Mouse (Mus musculus) hindbrain, postnatal 0 days (tissue): ENCODE measurements around the gene Rag2. TPM values are rescaled to one million over a fixed set of nuclear protein-coding genes. Genes with fewer than 3 reads are reported as not detected.

ENCODE experiments used
- ATAC-seq: fragments of 200-750 bp; cut with Nextera tagmentation; 2 replicates; pipeline ENCODE4 v1.8.0; 2017; ENCODE audit warnings: mild to moderate bottlenecking, moderate TSS enrichment, moderate library complexity
- DNase-seq: peaks from one replicate; pipeline ENCODE4 v3.0.0-alpha.2; 2015; ENCODE audit warnings: low spot score
- H3K27ac ChIP-seq: fragments of 300-500 bp; sonication (generic); 2 replicates; pipeline ENCODE4 v1.5.1; 2014; ENCODE audit warnings: mild to moderate bottlenecking
- H3K27me3 ChIP-seq: fragments of 300-500 bp; sonication (generic); 2 replicates; pipeline ENCODE4 v1.6.1; 2014; ENCODE audit warnings: low read length, mixed read lengths; ENCODE audit not compliant: insufficient read depth
- H3K36me3 ChIP-seq: fragments of 300-500 bp; sonication (generic); 2 replicates; pipeline ENCODE4 v1.6.1; 2014; ENCODE audit warnings: low read length, mixed read lengths; ENCODE audit not compliant: insufficient read depth
- H3K4me1 ChIP-seq: fragments of 300-500 bp; sonication (generic); 2 replicates; pipeline ENCODE4 v1.6.1; 2014; ENCODE audit warnings: antibody characterized with exemption, low read length, mixed read lengths; ENCODE audit not compliant: insufficient read depth
- H3K4me2 ChIP-seq: fragments of 300-500 bp; sonication (generic); 2 replicates; pipeline ENCODE4 v1.6.1; 2014; ENCODE audit warnings: low read depth, mild to moderate bottlenecking, low read length, moderate library complexity, mixed read lengths
- H3K4me3 ChIP-seq: fragments of 300-500 bp; sonication (generic); 2 replicates; pipeline ENCODE4 v1.5.1; 2014; ENCODE audit warnings: low read length
- H3K9ac ChIP-seq: fragments of 300-500 bp; sonication (generic); replicated peaks from 2 replicates; pipeline ENCODE4 v1.6.1; 2014; ENCODE audit warnings: mild to moderate bottlenecking, low read length, moderate library complexity, mixed read lengths
- H3K9me3 ChIP-seq: fragments of 300-500 bp; sonication (generic); 2 replicates; pipeline ENCODE4 v1.6.1; 2016; ENCODE audit warnings: low read length, mixed read lengths
- CTCF ChIP-seq: IDR thresholded peaks from 2 replicates; pipeline ENCODE4 v1.5.1; 2016; ENCODE audit warnings: antibody characterized with exemption, control low read depth, low read depth
- WGBS: fragments of 180-500 bp; shearing (Covaris S2); extraction: QIAGEN DNeasy Blood & Tissue Kit; methylation state at CpG from one replicate; pipeline ENCODE4 v1.1.7; 2014; 5-methylcytosine and 5-hydroxymethylcytosine counted together
- polyA plus RNA-seq: library from polyadenylated mRNA; unstranded; fragments of >200 nt; fragmentation: Nextera tagmentation; extraction: Ambion mirVana; gene quantifications from 2 replicates; pipeline ENCODE4 v1.2.1, GENCODE M21; 2015
- total RNA-seq: library from RNA; depleted of rRNA; stranded (reverse); fragments of >200 nt; gene quantifications from 2 replicates; pipeline ENCODE4 v1.2.3, GENCODE M21; 2014

The Rag2 gene
- total and polyA plus RNA-seq, 2 experiments from 2014 or later, result not detected

DNA sequence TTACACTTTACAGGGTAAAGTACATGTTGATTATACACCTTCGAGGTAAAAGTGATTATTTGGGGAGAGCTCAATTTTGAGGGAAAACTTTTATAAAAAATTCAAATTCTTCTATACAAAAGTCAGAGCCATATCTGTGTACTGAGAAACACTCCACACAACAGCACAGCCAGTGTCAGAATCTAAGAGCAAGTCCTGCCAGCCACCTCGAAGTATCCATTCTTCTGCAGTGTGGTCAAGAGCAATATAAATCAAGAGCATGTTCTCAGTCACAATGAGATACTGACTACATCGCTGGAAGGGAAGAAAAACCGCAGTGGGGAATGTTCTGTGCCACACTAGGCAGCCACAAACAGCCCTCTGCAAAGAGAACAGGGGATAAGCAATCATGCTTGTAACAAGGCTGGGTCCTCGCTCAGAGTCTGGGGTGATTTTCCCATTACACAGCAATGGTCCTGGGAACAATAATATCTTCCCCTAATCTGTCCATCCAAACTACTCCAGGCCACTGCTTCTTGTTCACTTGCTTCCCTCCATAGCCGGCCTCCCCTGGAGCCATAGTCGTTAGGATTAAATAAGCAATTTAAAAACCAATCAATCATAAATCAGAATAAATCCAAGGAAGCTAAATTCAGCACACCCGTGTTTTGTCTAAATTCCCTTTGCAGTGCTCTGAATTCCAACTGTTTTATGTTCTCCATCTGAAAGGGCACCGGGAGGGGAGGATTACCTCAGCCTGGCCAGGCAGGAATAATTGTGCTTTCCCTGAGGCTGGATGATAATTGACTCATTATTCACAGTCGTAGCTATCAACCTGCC is 32.3 kb upstream of the Rag2 start:
- no peak for TF ChIP-seq CTCF
- WGBS, result 27% methylated on average over 10 of the region's 10 CpGs
- H3K4me1 ChIP-seq, result peaks cover 6% of the 10 kb centered on the region; the same call in 1 of the 2 replicates
- DNase-seq (peak; percentile 61), ATAC-seq (peak; percentile 70)
- H3K27me3 ChIP-seq, result no peaks in the 10 kb centered on the region
- no peak overlapping the region for H3K4me3 ChIP-seq
- no peaks in the 10 kb centered on the region for H3K36me3 ChIP-seq
- H3K9ac ChIP-seq, result no peak overlapping the region
- peak overlapping the region; percentile 29; the same call in 1 of the 2 replicates for H3K27ac ChIP-seq
- H3K9me3 ChIP-seq, result no peaks in the 10 kb centered on the region
- H3K4me2 ChIP-seq, result no peak overlapping the region

DNA sequence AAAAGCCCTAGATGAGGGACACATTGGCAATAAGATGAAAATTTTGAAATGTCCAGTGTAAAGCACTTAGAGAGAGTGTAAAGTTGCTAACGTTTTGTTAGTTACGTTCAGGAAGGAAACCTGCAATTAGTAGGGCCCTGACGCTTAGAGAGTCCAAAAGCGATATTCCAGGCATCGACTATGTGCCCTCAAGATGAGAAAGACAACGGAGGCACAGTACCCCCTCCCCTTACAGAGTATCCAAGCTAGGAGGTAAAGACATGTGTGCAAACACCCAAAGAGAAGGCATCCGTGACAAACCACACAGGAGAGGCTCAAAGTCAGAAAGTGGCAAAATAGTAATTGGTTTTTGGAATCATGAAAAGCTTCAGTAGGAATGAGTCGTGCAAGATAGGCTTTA is 31.6 kb upstream of the Rag2 start:
- peak overlapping the region; percentile 27; the same call in 1 of the 2 replicates for H3K27ac ChIP-seq
- no peaks in the 10 kb centered on the region for H3K36me3 ChIP-seq
- no peaks in the 10 kb centered on the region for H3K27me3 ChIP-seq
- TF ChIP-seq CTCF, result no peak
- DNase-seq, result no peak
- no peak for ATAC-seq
- H3K9me3 ChIP-seq, result no peaks in the 10 kb centered on the region
- 50% methylated on average over 8 of the region's 8 CpGs for WGBS
- no peak overlapping the region for H3K4me3 ChIP-seq
- peaks cover 6% of the 10 kb centered on the region; the same call in 1 of the 2 replicates for H3K4me1 ChIP-seq
- H3K4me2 ChIP-seq, result no peak overlapping the region
- no peak overlapping the region for H3K9ac ChIP-seq

DNA sequence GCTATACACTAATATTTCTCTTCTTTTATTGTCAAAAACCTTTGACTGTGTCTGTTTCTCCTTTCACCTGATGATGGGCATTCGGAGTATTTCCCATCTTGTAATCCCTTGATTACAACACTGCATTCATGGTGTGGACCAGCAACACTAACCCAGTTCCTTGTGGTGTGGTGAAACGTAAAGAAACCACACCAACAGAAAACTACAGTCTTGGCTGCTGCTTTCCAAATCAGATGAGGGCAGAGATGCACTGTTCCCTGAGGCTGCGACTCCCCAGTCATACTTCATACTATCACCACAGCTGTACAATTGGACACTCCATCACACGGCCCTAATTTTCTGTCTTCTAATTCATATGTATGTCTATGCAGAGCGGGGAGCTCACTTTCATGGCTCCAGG is 29.8 kb upstream of the Rag2 start:
- 84% methylated on average over 5 of the region's 5 CpGs for WGBS
- no peak overlapping the region for H3K9ac ChIP-seq
- H3K27ac ChIP-seq, result no peak overlapping the region
- H3K27me3 ChIP-seq, result no peaks in the 10 kb centered on the region
- H3K9me3 ChIP-seq, result no peaks in the 10 kb centered on the region
- H3K4me2 ChIP-seq, result no peak overlapping the region
- TF ChIP-seq CTCF, result no peak
- no peaks in the 10 kb centered on the region for H3K36me3 ChIP-seq
- peaks cover 6% of the 10 kb centered on the region; the same call in 1 of the 2 replicates for H3K4me1 ChIP-seq
- ATAC-seq (no peak), DNase-seq (no peak)
- no peak overlapping the region for H3K4me3 ChIP-seq

DNA sequence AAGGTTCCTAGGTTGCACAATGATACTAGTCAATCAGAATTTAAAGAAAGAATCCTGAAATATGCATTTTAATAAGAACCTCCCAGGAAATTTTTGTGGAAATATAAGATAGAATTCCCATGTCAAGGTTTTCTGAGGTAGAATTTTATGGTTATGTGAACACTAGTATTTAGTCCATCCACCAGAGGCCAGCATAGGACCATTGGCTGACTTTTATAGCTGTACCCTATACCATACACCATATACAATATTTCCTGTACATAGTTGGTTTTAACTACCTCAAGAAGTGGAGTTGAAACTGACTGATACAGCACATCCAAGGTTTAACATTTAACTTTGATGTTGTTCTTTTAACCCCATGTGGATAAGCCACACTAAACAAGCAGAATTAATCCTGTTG is 27.3 kb upstream of the Rag2 start:
- no peaks in the 10 kb centered on the region; the same call in 1 of the 2 replicates for H3K4me1 ChIP-seq
- peak; percentile 34 for DNase-seq
- no peaks in the 10 kb centered on the region for H3K9me3 ChIP-seq
- no peaks in the 10 kb centered on the region for H3K36me3 ChIP-seq
- no peak overlapping the region for H3K4me2 ChIP-seq
- H3K27me3 ChIP-seq, result no peaks in the 10 kb centered on the region
- no peak for ATAC-seq
- no peak overlapping the region for H3K4me3 ChIP-seq
- H3K9ac ChIP-seq, result no peak overlapping the region
- TF ChIP-seq CTCF, result peak; percentile 64
- no peak overlapping the region for H3K27ac ChIP-seq

DNA sequence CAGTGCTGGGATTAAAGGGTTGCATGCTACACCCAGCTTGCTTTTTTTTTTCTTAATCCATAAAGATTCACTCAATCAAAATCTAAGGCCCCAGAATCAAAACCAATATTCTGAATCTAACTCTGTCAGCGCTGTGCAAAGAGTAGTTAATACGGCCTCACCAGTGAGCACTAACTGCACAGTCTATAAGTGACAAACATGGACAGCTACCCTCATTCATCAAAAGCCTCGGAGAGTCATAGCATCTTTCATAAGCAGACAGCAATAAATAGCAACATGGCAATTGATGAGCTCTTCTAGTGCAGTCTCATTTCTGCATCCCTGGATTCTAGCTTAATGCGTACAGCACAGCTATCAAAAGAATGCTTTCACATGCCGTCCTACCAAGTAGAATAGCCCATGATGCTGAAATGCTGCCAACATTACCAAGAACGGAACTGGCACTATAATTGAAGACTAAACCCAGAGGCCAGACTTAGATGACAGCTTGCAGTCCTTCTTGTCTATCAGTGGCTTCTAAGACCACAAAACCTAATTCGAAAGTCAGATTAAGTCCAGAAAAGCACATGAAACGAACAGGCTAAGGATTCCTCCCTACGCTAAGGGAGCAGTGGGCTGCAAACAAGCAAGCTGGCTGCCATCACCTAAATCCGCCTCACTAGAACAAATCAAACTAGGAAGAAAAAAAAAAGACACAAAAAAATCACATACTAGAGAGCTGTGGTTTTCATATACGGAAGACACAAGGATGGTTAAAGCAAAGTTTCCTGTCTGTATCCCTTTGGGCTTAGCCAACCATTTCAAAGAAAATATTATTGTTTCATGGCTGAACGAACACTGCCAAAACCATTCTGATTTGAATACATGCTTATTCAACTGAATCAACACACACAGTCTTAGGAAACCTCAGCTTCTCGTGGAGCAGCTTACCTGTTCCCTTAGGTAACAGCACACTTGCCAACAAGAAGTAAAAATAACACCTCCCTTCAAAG is 26.0 kb upstream of the Rag2 start:
- peak; percentile 72 for ATAC-seq
- no peak for TF ChIP-seq CTCF

DNA sequence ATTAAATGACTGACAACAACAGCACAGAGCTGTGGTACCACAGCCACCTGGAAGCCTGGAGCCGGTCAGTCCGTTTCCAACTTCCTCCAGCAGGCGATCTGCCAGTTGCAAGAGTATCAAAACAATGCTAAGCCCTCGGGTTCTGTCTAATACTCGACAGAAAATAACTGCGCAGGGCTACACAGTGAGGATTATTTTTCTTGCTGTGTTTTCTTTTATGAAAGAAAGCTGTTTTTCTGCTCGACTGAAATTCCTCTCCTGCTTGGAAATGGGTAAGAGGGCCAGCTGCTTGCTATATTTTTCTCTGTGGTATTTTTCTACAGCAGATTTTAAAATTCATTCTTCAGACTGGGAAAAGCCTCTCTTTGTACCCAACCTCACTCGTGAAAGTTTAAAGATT is 23.8 kb upstream of the Rag2 start:
- 17% methylated on average over 8 of the region's 8 CpGs for WGBS
- peak overlapping the region; percentile 2; the same call in 1 of the 2 replicates for H3K27ac ChIP-seq
- peak overlapping the region; percentile 34 for H3K4me2 ChIP-seq
- H3K4me3 ChIP-seq, result no peak overlapping the region
- H3K9ac ChIP-seq, result no peak overlapping the region
- no peaks in the 10 kb centered on the region for H3K36me3 ChIP-seq
- H3K4me1 ChIP-seq, result no peaks in the 10 kb centered on the region; the same call in 1 of the 2 replicates
- ATAC-seq, result peak; percentile 64; the same call in 1 of the 2 replicates
- peak; percentile 39 for TF ChIP-seq CTCF
- no peaks in the 10 kb centered on the region for H3K27me3 ChIP-seq
- no peaks in the 10 kb centered on the region for H3K9me3 ChIP-seq
- peak; percentile 70 for DNase-seq

More for the DNA sequence above, 26.0 kb upstream of the Rag2 start:
- DNase-seq, result peak; percentile 72
- Histone ChIP-seq H3K36me3 (no peaks in the 10 kb centered on the region), H3K4me1 (no peaks in the 10 kb centered on the region; the same call in 1 of the 2 replicates), H3K4me3 (no peak overlapping the region), H3K9me3 (no peaks in the 10 kb centered on the region), H3K27me3 (no peaks in the 10 kb centered on the region), H3K4me2 (peak overlapping the region; percentile 44), H3K27ac (peak overlapping the region; percentile 69), H3K9ac (0 out of 2 replicates have a peak overlapping the region, but pooled peaks have one; percentile 18)
- 37% methylated on average over 13 of the region's 13 CpGs for WGBS
